Mouse (Mus musculus) heart, adult 18-20 months (tissue): Measurements from ENCODE around the gene Spsb1. TPM values are rescaled to one million over a fixed set of nuclear protein-coding genes. Genes with fewer than 3 reads are reported as not detected.

Experiments used
- DNase-seq, 2 experiments: peaks; one replicate each; pipeline ENCODE4 v3.0.0; 2021 to 2022; ENCODE audit warnings: mixed read lengths in 1 of 2
- total RNA-seq, 2 experiments: library from RNA; stranded (reverse); gene quantifications; 2 replicates each; pipeline ENCODE4 v1.2.3; 2021

Spsb1 gene
- total RNA-seq, 2 experiments from 2014 or later, result 34.1 to 41.4 TPM

- peak; percentile 69 to 82 for DNase-seq
Measured at GRCm38 (mm10) chr4:149953621-149954481, 992 bp downstream of the Spsb1 start.

GRCm38 (mm10) chr4:149952201-149952600 lies 2.6 kb downstream of the Spsb1 start:
- peak in 1 of 2 experiments; percentile 45 for DNase-seq

- DNase-seq, result peak in 1 of 2 experiments; percentile 70
Measured at GRCm38 (mm10) chr4:149951201-149951600, 3.6 kb downstream of the Spsb1 start.

- DNase-seq, result no peak
Measured at GRCm38 (mm10) chr4:149949691-149950090, 5.2 kb downstream of the Spsb1 start.

- DNase-seq, result peak; percentile 68 to 82
Measured at GRCm38 (mm10) chr4:149948119-149948518, 6.7 kb downstream of the Spsb1 start.

- DNase-seq, result no peak
Measured at GRCm38 (mm10) chr4:149947396-149947795, 7.4 kb downstream of the Spsb1 start.

DNA sequence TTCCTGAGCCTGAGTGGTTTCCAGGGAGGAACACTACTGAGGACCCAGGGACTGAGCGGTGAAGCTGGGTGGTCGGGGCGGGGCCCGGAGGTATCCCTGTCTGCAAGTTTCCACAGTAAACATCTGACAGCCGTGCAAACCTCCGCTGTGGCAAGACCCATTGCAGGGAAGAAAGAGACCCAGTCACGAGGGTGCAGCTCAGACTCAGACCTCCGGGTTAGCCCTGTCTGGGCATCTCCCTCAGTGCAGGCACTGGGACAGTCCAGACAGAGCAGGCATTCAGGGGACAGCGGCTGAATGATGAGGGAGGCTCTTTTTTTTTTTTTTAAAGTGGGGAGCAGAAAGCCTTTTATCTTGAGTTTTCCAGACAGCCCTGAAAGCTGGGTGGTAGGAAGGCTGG lies 9.6 kb downstream of the Spsb1 start:
- no peak for DNase-seq

DNA sequence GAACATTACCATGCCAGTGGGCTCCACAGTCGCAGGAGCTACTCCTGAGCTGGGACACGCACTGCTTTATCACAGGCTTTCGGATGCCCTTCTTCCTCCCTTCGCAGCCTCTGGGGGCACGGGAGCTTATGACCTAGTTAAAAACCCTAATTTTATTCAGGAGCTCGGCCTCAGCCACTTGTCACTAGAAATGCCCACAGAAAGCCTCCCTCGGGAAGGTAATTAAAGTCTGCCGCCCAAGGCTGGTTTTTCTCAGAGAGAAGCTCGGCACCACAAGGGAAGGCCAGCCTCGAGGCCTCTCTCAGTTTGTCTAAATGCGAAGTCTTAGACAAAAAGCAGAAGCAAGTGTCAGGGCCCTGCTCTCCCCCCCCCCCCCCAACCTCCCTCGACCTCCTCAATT lies 10.6 kb downstream of the Spsb1 start:
- no peak for DNase-seq

GRCm38 (mm10) chr4:149942831-149943741 lies 11.8 kb downstream of the Spsb1 start:
- DNase-seq, result peak in 1 of 2 experiments; percentile 42

GRCm38 (mm10) chr4:149941067-149941755 lies 13.6 kb downstream of the Spsb1 start:
- peak in 1 of 2 experiments; percentile 80 for DNase-seq

DNA sequence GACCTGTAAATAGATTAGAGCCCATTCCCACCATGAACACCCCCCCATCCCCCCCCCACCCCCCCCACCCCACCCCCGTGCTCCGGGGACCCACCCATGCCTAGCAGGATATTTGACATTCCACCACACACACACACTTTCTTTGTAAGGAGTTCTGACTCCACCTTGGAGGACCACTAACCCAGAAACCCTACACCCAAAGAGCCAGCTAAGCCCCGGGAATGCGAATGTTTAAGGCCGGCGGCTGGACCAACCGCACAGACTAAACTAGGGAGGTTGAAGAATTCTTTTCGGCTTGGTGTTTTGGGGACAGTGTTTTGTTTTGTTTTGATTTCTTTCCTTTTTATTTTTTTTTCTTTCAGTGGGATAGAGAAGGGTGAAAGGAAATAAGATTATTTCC lies 16.1 kb downstream of the Spsb1 start:
- no peak for DNase-seq

DNA sequence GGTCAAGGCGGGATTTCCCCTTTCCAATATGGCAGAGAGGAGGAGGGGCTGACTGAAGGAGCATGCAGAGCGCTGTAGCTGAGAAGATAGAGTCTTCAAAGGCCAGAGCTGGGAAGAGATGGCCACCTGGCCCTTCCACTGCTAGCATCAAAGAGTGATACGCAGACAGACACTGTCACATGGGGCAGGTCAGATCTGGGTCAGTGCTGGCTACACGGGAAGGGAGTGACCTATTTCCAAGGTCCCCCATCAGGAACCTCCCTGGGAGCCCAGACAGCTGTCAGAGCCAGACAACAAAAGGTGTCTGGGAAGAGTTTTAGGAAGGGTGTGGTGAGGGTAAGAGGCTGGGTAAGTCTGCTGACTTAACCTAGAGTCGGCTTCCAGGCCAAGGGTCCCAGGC lies 17.9 kb downstream of the Spsb1 start:
- DNase-seq, result peak in 1 of 2 experiments; percentile 75

GRCm38 (mm10) chr4:149935470-149935869 lies 19.4 kb downstream of the Spsb1 start:
- no peak for DNase-seq

DNA sequence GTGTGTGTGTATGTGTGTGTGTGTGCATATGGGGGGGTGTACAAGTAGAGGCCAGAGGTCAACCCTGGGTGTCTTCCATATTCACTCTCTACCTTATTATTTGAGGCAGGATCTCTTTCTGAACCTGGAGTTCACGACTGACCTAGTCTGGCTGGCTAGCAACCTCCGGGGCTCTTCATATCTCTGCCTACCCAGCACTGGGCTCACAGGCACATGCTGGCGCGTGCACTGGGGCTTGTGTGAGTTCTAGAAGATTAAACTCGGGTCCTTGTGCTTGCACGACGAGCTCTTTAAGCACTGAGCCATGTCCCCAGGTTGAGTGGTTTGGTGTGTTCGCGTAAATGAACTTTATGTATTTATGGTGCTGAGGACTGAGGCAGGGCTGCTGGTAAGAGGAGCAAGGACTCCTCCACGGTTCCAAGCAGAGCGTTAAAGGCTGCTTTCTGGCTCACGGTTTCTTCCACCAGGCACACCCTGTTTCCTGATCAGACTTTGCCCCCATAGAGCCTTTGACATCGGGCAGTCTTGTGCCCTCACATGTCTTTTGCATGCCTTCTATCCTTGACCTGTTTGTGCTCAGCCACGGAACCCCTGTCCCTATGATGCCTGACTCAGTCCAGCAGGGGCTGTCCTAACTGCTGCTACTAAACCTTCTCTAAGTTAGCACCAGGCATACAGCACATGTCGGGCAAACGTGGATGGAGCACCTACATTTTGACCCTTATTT lies 21.2 kb downstream of the Spsb1 start:
- DNase-seq, result no peak

GRCm38 (mm10) chr4:149933025-149933424 lies 21.8 kb downstream of the Spsb1 start:
- DNase-seq, result no peak

- DNase-seq, result peak in 1 of 2 experiments; percentile 53
Measured at GRCm38 (mm10) chr4:149932108-149932815, 22.6 kb downstream of the Spsb1 start.

- no peak for DNase-seq
Measured at GRCm38 (mm10) chr4:149930755-149931154, 24.1 kb downstream of the Spsb1 start.

- no peak for DNase-seq
Measured at GRCm38 (mm10) chr4:149923014-149923413, 31.8 kb downstream of the Spsb1 start.

- DNase-seq, result peak; percentile 86 to 87
Measured at GRCm38 (mm10) chr4:149922121-149922718, 32.6 kb downstream of the Spsb1 start.

DNA sequence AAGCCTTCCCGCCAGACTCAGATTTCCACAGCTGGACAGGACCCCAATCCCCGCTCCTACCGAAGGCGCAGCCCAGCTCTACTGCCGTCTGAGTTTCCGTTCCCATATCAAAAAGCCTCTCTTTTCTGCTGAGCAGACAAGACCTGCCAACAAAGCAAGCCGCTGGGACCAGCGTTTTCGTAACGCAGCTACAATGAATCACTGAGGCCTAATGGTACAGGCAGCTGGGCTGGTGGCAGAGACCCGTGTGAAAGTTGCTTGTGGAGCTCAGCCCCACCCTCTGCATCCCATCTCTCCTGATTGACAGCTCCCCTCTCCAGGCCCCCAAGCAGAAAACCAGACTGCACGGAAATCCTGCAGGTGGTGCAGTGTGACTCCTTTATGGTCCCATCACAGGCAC lies 34.0 kb downstream of the Spsb1 start:
- DNase-seq, result peak; percentile 57 to 67
